Mouse (Mus musculus): ENCODE measurements at regions not wholly inside any gene's neighbourhood (a gene's known extent, or its start where the extent isn't known, plus 50 kb on each side); places are given as distances from the start of the nearest gene placed in this dataset.
"Not testable (repeated sequence)": the region's sequence is repeated elsewhere in the genome, so short reads cannot be mapped to it uniquely, and the experiment has no call there.

DNA sequence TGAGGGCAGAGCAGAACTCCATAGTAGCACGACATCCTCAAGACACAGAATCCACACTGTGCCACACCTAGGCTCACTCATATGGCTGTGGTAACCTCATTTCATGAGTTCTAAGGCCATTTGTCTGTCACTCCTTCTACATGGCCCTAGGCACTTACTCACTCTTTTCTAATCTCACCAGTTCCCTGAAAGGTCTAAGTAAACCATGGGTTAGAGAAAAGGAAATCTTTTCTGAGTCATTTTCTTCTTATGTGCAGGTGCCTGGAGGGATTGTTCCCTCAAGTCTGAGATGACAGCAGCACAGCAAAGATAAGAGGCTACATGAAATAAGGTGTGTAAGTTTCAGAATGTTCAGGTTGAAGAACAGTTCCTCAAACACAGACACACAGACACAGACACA lies 120.8 kb upstream of the Gdi2 start:
- in situ Hi-C loops (cut with MboI; ENCODE audit: low sequenced_read_pairs in 2 of 2, unreplicated experiment in 2 of 2): loop anchor here in 1 of 2 experiments (25.0 kb wide), 1 partner anchor 220 kb away; the partner anchor contains the start of gene Asb13
- Histone ChIP-seq H3K36me3 (ENCODE audit: control insufficient read depth, insufficient read depth, low read length, poor library complexity, severe bottlenecking) (no peaks in the 10 kb centered on the region), H3K4me3 (ENCODE audit: insufficient read depth in 1 of 2, low read depth in 1 of 2, low read length in 2 of 2, poor library complexity in 1 of 2, severe bottlenecking in 1 of 2) (no peak overlapping the region), H3K4me1 (ENCODE audit: control insufficient read depth in 2 of 2, insufficient read depth in 2 of 2, low read length in 2 of 2, poor library complexity in 1 of 2) (no peaks in the 10 kb centered on the region), H3K9me3 (ENCODE audit: control insufficient read depth, insufficient read depth, low read depth, low read length) (no peaks in the 10 kb centered on the region), H3K27ac (ENCODE audit: insufficient read depth, low read depth, low read length, poor library complexity, severe bottlenecking) (no peak overlapping the region), H3K9ac (ENCODE audit: insufficient read depth, low read depth, low read length, poor library complexity, severe bottlenecking) (no peak overlapping the region)
- no peak for TF ChIP-seq ZNF384 (IDR thresholded peaks at IDR 0.05; ENCODE audit: low read depth, low read length)
- TF ChIP-seq ZC3H11A (IDR thresholded peaks at IDR 0.05; ENCODE audit: borderline replicate concordance, low read depth, low read length): no peak
- no peak for TF ChIP-seq MAFK (IDR thresholded peaks at IDR 0.05; ENCODE audit: insufficient read depth, low read depth, low read length)
- no peak for TF ChIP-seq CHD2 (IDR thresholded peaks at IDR 0.05; ENCODE audit: low read depth, low read length)
- TF ChIP-seq HCFC1 (IDR thresholded peaks at IDR 0.05; ENCODE audit: borderline replicate concordance, insufficient read depth, low read length): no peak
- DNase-seq (ENCODE audit: low read depth, low spot score): no peak

DNA sequence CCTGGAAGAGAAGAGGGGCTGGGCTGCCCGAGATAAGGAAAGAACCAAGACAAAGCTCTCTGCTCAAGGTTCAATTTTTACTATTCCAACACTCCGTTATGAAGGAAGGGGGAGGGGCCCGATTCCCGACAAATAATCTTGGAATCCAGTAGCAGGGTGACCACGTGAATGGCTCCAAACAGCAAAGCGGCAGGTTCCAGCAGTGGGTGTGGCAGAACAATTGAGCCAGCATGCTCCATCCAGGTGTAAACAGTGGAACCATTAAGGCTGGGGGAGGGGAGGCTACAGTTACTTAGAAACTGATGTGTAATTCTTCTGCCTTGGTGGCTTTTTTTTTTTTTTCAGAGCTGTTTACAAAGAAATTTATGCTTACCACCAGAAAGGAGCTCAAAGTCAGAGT lies 82.5 kb upstream of the Gdi2 start:
- H3K27ac ChIP-seq (ENCODE audit: insufficient read depth, low read depth, low read length, poor library complexity, severe bottlenecking); H3K9ac ChIP-seq (ENCODE audit: insufficient read depth, low read depth, low read length, poor library complexity, severe bottlenecking); H3K4me3 ChIP-seq (ENCODE audit: insufficient read depth in 1 of 2, low read depth in 1 of 2, low read length in 2 of 2, poor library complexity in 1 of 2, severe bottlenecking in 1 of 2); H3K9me3 ChIP-seq (ENCODE audit: control insufficient read depth, insufficient read depth, low read depth, low read length); H3K36me3 ChIP-seq (ENCODE audit: control insufficient read depth, insufficient read depth, low read length, poor library complexity, severe bottlenecking); DNase-seq (ENCODE audit: low read depth, low spot score); in situ Hi-C loops (cut with MboI; ENCODE audit: low sequenced_read_pairs in 2 of 2, unreplicated experiment in 2 of 2); H3K4me1 ChIP-seq (ENCODE audit: control insufficient read depth in 2 of 2, insufficient read depth in 2 of 2, low read length in 2 of 2, poor library complexity in 1 of 2): not testable (repeated sequence)

DNA sequence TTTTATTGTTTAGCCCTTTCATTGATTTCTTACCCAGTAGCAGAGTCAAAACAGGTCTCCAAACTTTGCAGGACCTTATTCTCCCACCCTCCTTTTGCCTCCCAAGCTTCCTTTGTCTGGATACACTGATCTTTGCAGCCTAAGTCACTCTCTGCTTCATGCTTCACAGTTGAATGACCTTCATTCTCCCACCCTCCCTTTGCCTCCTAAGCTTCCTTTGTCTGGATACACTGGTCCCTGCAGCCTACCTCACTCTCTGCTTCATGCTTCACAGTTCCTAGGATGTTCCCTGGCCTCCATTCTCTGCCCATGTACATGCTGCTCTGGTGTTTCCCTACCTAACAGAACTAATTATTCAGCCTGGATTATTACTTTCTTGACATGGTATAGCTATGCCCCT lies 61.0 kb upstream of the Gdi2 start:
- no peak for DNase-seq (ENCODE audit: low read depth, low spot score)
- no peak overlapping the region for H3K4me3 ChIP-seq (ENCODE audit: insufficient read depth in 1 of 2, low read depth in 1 of 2, low read length in 2 of 2, poor library complexity in 1 of 2, severe bottlenecking in 1 of 2)
- H3K9ac ChIP-seq (ENCODE audit: insufficient read depth, low read depth, low read length, poor library complexity, severe bottlenecking): no peak overlapping the region
- no peak overlapping the region for H3K27ac ChIP-seq (ENCODE audit: insufficient read depth, low read depth, low read length, poor library complexity, severe bottlenecking)
- H3K9me3 ChIP-seq (ENCODE audit: control insufficient read depth, insufficient read depth, low read depth, low read length): peaks cover 15% of the 10 kb centered on the region
- TF ChIP-seq MAFK (IDR thresholded peaks at IDR 0.05; ENCODE audit: insufficient read depth, low read depth, low read length) (no peak), ZNF384 (IDR thresholded peaks at IDR 0.05; ENCODE audit: low read depth, low read length) (no peak), ZC3H11A (IDR thresholded peaks at IDR 0.05; ENCODE audit: borderline replicate concordance, low read depth, low read length) (no peak)
- H3K4me1 ChIP-seq (ENCODE audit: control insufficient read depth in 2 of 2, insufficient read depth in 2 of 2, low read length in 2 of 2, poor library complexity in 1 of 2): peaks cover 0 to 2% of the 10 kb centered on the region in 2 experiments; a peak in 1 of 4 replicates
- in situ Hi-C loops (cut with MboI; ENCODE audit: low sequenced_read_pairs in 2 of 2, unreplicated experiment in 2 of 2): no loop called here
- no peaks in the 10 kb centered on the region for H3K36me3 ChIP-seq (ENCODE audit: control insufficient read depth, insufficient read depth, low read length, poor library complexity, severe bottlenecking)

DNA sequence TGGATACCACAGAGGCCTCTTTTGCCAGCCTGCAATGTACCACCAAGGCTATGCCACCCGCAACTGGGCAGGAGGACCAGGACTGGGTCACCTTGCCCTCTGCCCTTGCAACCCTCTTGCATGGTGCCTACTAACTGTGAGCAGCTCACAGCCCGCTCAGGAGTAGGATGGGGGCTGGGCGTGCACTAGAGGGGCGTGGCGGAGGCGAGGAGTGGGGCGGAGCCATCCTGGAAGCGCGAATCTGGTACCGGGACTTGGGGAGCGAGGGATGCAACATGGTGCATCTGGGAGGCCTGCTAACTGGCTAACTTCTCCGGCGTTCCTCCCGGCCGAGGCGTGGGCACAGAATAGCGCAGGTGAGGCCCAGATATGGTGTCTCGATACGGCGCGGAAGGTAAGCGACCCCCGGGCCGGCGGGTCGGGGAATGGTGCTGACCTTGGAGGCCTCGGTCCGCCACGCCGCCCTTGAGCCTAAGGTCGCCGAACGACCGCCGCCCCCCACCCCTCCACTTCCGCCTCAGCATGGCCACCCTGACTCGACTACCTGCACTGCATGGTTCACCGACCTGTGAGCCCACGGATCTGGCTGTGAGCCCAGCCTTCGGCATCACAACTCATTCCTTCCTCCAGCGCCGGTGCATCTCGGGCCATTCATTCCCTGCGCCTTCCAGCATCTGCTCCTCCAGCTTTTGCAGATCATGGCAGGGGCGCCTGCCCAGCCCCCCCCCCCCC lies 59.7 kb upstream of the Gdi2 start:
- DNase-seq (ENCODE audit: low read depth, low spot score): peak; percentile 38
- Histone ChIP-seq H3K4me1 (ENCODE audit: control insufficient read depth in 2 of 2, insufficient read depth in 2 of 2, low read length in 2 of 2, poor library complexity in 1 of 2) (peaks cover 0 to 2% of the 10 kb centered on the region in 2 experiments; a peak in 1 of 4 replicates), H3K9me3 (ENCODE audit: control insufficient read depth, insufficient read depth, low read depth, low read length) (peaks cover 13% of the 10 kb centered on the region), H3K4me3 (ENCODE audit: insufficient read depth in 1 of 2, low read depth in 1 of 2, low read length in 2 of 2, poor library complexity in 1 of 2, severe bottlenecking in 1 of 2) (peak overlapping the region; percentile 69 to 78), H3K9ac (ENCODE audit: insufficient read depth, low read depth, low read length, poor library complexity, severe bottlenecking) (peak overlapping the region; percentile 72), H3K27ac (ENCODE audit: insufficient read depth, low read depth, low read length, poor library complexity, severe bottlenecking) (peak overlapping the region; percentile 36; the same call in 1 of the 2 replicates), H3K36me3 (ENCODE audit: control insufficient read depth, insufficient read depth, low read length, poor library complexity, severe bottlenecking) (no peaks in the 10 kb centered on the region)
- in situ Hi-C loops (cut with MboI; ENCODE audit: low sequenced_read_pairs in 2 of 2, unreplicated experiment in 2 of 2): no loop called here
- no peak for TF ChIP-seq HCFC1 (IDR thresholded peaks at IDR 0.05; ENCODE audit: borderline replicate concordance, insufficient read depth, low read length)
- TF ChIP-seq ZNF384 (IDR thresholded peaks at IDR 0.05; ENCODE audit: low read depth, low read length): no peak
- no peak for TF ChIP-seq CHD2 (IDR thresholded peaks at IDR 0.05; ENCODE audit: low read depth, low read length)
- no peak for TF ChIP-seq ZC3H11A (IDR thresholded peaks at IDR 0.05; ENCODE audit: borderline replicate concordance, low read depth, low read length)
- no peak for TF ChIP-seq MAFK (IDR thresholded peaks at IDR 0.05; ENCODE audit: insufficient read depth, low read depth, low read length)
